Mouse (Mus musculus): Measurements from ENCODE around the gene Gja10. TPM values are rescaled to one million over a fixed set of nuclear protein-coding genes. Genes with fewer than 3 reads are reported as not detected.

Gja10 gene
- polyA plus RNA-seq, 1 experiment from 2014 or later: not detected

- ATAC-seq (replicated peaks; ENCODE audit: insufficient number of reproducible peaks, low FRiP score, low TSS enrichment): no peak
- no peaks in the 10 kb centered on the region for H3K36me3 ChIP-seq (ENCODE audit: control insufficient read depth, insufficient read depth, low read length)
- H3K9me3 ChIP-seq (replicated peaks; ENCODE audit: control insufficient read depth, low read length): no peaks in the 10 kb centered on the region
- H3K27me3 ChIP-seq (ENCODE audit: control insufficient read depth, insufficient read depth, low read length): no peaks in the 10 kb centered on the region
- 74% methylated on average over 8 of the region's 8 CpGs for WGBS (ENCODE audit: insufficient replicate concordance)
- H3K4me3 ChIP-seq (ENCODE audit: low read depth, low read length): no peak overlapping the region
- no peak overlapping the region for H3K4me2 ChIP-seq
- no peak overlapping the region for H3K27ac ChIP-seq (ENCODE audit: low read depth, low read length)
- no peaks in the 10 kb centered on the region; the same call in 1 of the 2 replicates for H3K4me1 ChIP-seq (ENCODE audit: control insufficient read depth, insufficient read depth, low read length)
- H3K9ac ChIP-seq (ENCODE audit: low read depth, low read length): no peak overlapping the region
Observed at GRCm38 (mm10) chr4:32579850-32580249, 22.7 kb downstream of the Gja10 start.

- H3K9ac ChIP-seq (ENCODE audit: low read depth, low read length): no peak overlapping the region
- H3K4me1 ChIP-seq (ENCODE audit: control insufficient read depth, insufficient read depth, low read length): no peaks in the 10 kb centered on the region
- no peaks in the 10 kb centered on the region for H3K9me3 ChIP-seq (replicated peaks; ENCODE audit: control insufficient read depth, low read length)
- no peak overlapping the region for H3K4me2 ChIP-seq
- WGBS (ENCODE audit: insufficient replicate concordance): 67% methylated on average over 9 of the region's 9 CpGs
- H3K27ac ChIP-seq (ENCODE audit: low read depth, low read length): no peak overlapping the region
- H3K4me3 ChIP-seq (ENCODE audit: low read depth, low read length): no peak overlapping the region
- no peaks in the 10 kb centered on the region for H3K27me3 ChIP-seq (ENCODE audit: control insufficient read depth, insufficient read depth, low read length)
- H3K36me3 ChIP-seq (ENCODE audit: control insufficient read depth, insufficient read depth, low read length): no peaks in the 10 kb centered on the region
- no peak for ATAC-seq (replicated peaks; ENCODE audit: insufficient number of reproducible peaks, low FRiP score, low TSS enrichment)
Observed at GRCm38 (mm10) chr4:32575165-32575564, 27.4 kb downstream of the Gja10 start.

- Histone ChIP-seq H3K4me3 (ENCODE audit: low read depth, low read length) (no peak overlapping the region), H3K4me2 (no peak overlapping the region), H3K9me3 (replicated peaks; ENCODE audit: control insufficient read depth, low read length) (no peaks in the 10 kb centered on the region), H3K36me3 (ENCODE audit: control insufficient read depth, insufficient read depth, low read length) (no peaks in the 10 kb centered on the region), H3K9ac (ENCODE audit: low read depth, low read length) (no peak overlapping the region), H3K4me1 (ENCODE audit: control insufficient read depth, insufficient read depth, low read length) (no peaks in the 10 kb centered on the region), H3K27me3 (ENCODE audit: control insufficient read depth, insufficient read depth, low read length) (no peaks in the 10 kb centered on the region), H3K27ac (ENCODE audit: low read depth, low read length) (no peak overlapping the region)
- ATAC-seq (replicated peaks; ENCODE audit: insufficient number of reproducible peaks, low FRiP score, low TSS enrichment): no peak
- WGBS (ENCODE audit: insufficient replicate concordance): 85% methylated on average over 1 of the region's 1 CpGs
Observed at GRCm38 (mm10) chr4:32574604-32575003, 28.0 kb downstream of the Gja10 start.

GRCm38 (mm10) chr4:32573586-32573985 is 29.0 kb downstream of the Gja10 start:
- ATAC-seq (replicated peaks; ENCODE audit: insufficient number of reproducible peaks, low FRiP score, low TSS enrichment): no peak
- Histone ChIP-seq H3K4me1 (ENCODE audit: control insufficient read depth, insufficient read depth, low read length) (no peaks in the 10 kb centered on the region), H3K36me3 (ENCODE audit: control insufficient read depth, insufficient read depth, low read length) (no peaks in the 10 kb centered on the region), H3K4me2 (no peak overlapping the region), H3K27me3 (ENCODE audit: control insufficient read depth, insufficient read depth, low read length) (no peaks in the 10 kb centered on the region), H3K4me3 (ENCODE audit: low read depth, low read length) (no peak overlapping the region), H3K9ac (ENCODE audit: low read depth, low read length) (no peak overlapping the region), H3K27ac (ENCODE audit: low read depth, low read length) (no peak overlapping the region), H3K9me3 (replicated peaks; ENCODE audit: control insufficient read depth, low read length) (no peaks in the 10 kb centered on the region)
- 80% methylated on average over 5 of the region's 5 CpGs for WGBS (ENCODE audit: insufficient replicate concordance)

- Histone ChIP-seq H3K4me3 (ENCODE audit: low read depth, low read length) (no peak overlapping the region), H3K4me1 (ENCODE audit: control insufficient read depth, insufficient read depth, low read length) (no peaks in the 10 kb centered on the region), H3K9ac (ENCODE audit: low read depth, low read length) (no peak overlapping the region), H3K27me3 (ENCODE audit: control insufficient read depth, insufficient read depth, low read length) (no peaks in the 10 kb centered on the region), H3K4me2 (no peak overlapping the region), H3K36me3 (ENCODE audit: control insufficient read depth, insufficient read depth, low read length) (no peaks in the 10 kb centered on the region), H3K9me3 (replicated peaks; ENCODE audit: control insufficient read depth, low read length) (no peaks in the 10 kb centered on the region), H3K27ac (ENCODE audit: low read depth, low read length) (no peak overlapping the region)
- ATAC-seq (replicated peaks; ENCODE audit: insufficient number of reproducible peaks, low FRiP score, low TSS enrichment): 0 out of 2 replicates have a peak, but pooled peaks have one; percentile 35
- WGBS (ENCODE audit: insufficient replicate concordance): 57% methylated on average over 1 of the region's 1 CpGs
Observed at GRCm38 (mm10) chr4:32572118-32572517, 30.4 kb downstream of the Gja10 start.

GRCm38 (mm10) chr4:32571441-32571840 is 31.1 kb downstream of the Gja10 start:
- no peak for ATAC-seq (replicated peaks; ENCODE audit: insufficient number of reproducible peaks, low FRiP score, low TSS enrichment)
- Histone ChIP-seq H3K27ac (ENCODE audit: low read depth, low read length) (no peak overlapping the region), H3K9me3 (replicated peaks; ENCODE audit: control insufficient read depth, low read length) (no peaks in the 10 kb centered on the region), H3K4me3 (ENCODE audit: low read depth, low read length) (no peak overlapping the region), H3K9ac (ENCODE audit: low read depth, low read length) (no peak overlapping the region), H3K4me1 (ENCODE audit: control insufficient read depth, insufficient read depth, low read length) (no peaks in the 10 kb centered on the region), H3K36me3 (ENCODE audit: control insufficient read depth, insufficient read depth, low read length) (no peaks in the 10 kb centered on the region), H3K4me2 (no peak overlapping the region), H3K27me3 (ENCODE audit: control insufficient read depth, insufficient read depth, low read length) (no peaks in the 10 kb centered on the region)
- 48% methylated on average over 3 of the region's 3 CpGs for WGBS (ENCODE audit: insufficient replicate concordance)

GRCm38 (mm10) chr4:32570939-32571317 is 31.6 kb downstream of the Gja10 start:
- Histone ChIP-seq H3K27ac (ENCODE audit: low read depth, low read length) (no peak overlapping the region), H3K27me3 (ENCODE audit: control insufficient read depth, insufficient read depth, low read length) (no peaks in the 10 kb centered on the region), H3K9ac (ENCODE audit: low read depth, low read length) (no peak overlapping the region), H3K4me3 (ENCODE audit: low read depth, low read length) (no peak overlapping the region), H3K9me3 (replicated peaks; ENCODE audit: control insufficient read depth, low read length) (no peaks in the 10 kb centered on the region), H3K4me2 (no peak overlapping the region), H3K4me1 (ENCODE audit: control insufficient read depth, insufficient read depth, low read length) (no peaks in the 10 kb centered on the region), H3K36me3 (ENCODE audit: control insufficient read depth, insufficient read depth, low read length) (no peaks in the 10 kb centered on the region)
- no peak for ATAC-seq (replicated peaks; ENCODE audit: insufficient number of reproducible peaks, low FRiP score, low TSS enrichment)
- WGBS (ENCODE audit: insufficient replicate concordance): 68% methylated on average over 8 of the region's 8 CpGs

GRCm38 (mm10) chr4:32569995-32570938 is 32.3 kb downstream of the Gja10 start:
- Histone ChIP-seq H3K9me3 (replicated peaks; ENCODE audit: control insufficient read depth, low read length) (no peaks in the 10 kb centered on the region), H3K4me1 (ENCODE audit: control insufficient read depth, insufficient read depth, low read length) (no peaks in the 10 kb centered on the region), H3K9ac (ENCODE audit: low read depth, low read length) (no peak overlapping the region), H3K27me3 (ENCODE audit: control insufficient read depth, insufficient read depth, low read length) (no peaks in the 10 kb centered on the region), H3K36me3 (ENCODE audit: control insufficient read depth, insufficient read depth, low read length) (no peaks in the 10 kb centered on the region), H3K27ac (ENCODE audit: low read depth, low read length) (no peak overlapping the region), H3K4me3 (ENCODE audit: low read depth, low read length) (no peak overlapping the region), H3K4me2 (no peak overlapping the region)
- ATAC-seq (replicated peaks; ENCODE audit: insufficient number of reproducible peaks, low FRiP score, low TSS enrichment): no peak
- 66% methylated on average over 17 of the region's 17 CpGs for WGBS (ENCODE audit: insufficient replicate concordance)

- Histone ChIP-seq H3K9me3 (replicated peaks; ENCODE audit: control insufficient read depth, low read length) (no peaks in the 10 kb centered on the region), H3K27me3 (ENCODE audit: control insufficient read depth, insufficient read depth, low read length) (no peaks in the 10 kb centered on the region), H3K36me3 (ENCODE audit: control insufficient read depth, insufficient read depth, low read length) (no peaks in the 10 kb centered on the region), H3K27ac (ENCODE audit: low read depth, low read length) (no peak overlapping the region), H3K4me2 (no peak overlapping the region), H3K4me3 (ENCODE audit: low read depth, low read length) (no peak overlapping the region), H3K9ac (ENCODE audit: low read depth, low read length) (no peak overlapping the region), H3K4me1 (ENCODE audit: control insufficient read depth, insufficient read depth, low read length) (no peaks in the 10 kb centered on the region)
- 82% methylated on average over 4 of the region's 4 CpGs for WGBS (ENCODE audit: insufficient replicate concordance)
- no peak for ATAC-seq (replicated peaks; ENCODE audit: insufficient number of reproducible peaks, low FRiP score, low TSS enrichment)
Observed at GRCm38 (mm10) chr4:32569054-32569453, 33.5 kb downstream of the Gja10 start.

All from heart, embryonic 11.5 days (tissue).